Mouse (Mus musculus): ENCODE data around the gene Kctd19. TPM values are rescaled to one million over a fixed set of nuclear protein-coding genes. Genes with fewer than 3 reads are reported as not detected.

The Kctd19 gene
- polyA plus RNA-seq, 1 experiment from 2014 or later = not detected

DNA sequence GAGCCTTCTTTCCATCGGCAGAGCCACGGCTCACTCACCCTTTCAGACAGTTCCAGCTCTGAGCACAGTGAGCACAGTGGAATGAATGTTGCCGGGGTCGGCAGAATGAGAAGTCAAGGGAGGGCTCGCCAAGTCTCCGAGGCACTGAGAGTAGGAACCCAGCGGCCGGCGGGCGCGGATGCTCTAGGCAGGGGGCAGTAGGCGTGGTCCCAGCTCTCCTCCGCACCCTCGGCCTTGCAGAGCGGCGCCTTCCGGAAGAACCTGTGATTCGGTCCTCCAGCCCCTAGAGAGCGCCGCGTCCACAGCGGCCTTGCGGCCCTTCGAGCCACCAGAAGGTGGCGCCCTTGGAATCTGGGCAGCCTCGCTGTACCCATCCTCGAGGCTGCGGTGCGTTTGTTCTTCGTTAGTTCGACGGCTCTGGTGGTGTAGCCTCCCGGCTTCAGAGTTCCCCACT lies 38.8 kb downstream of the Kctd19 start:
- H3K4me1 ChIP-seq (replicated peaks) = 0 out of 2 replicates have a peak, but pooled peaks cover 6% of the 10 kb centered on the region
- WGBS = 29% methylated on average over 33 of the region's 33 CpGs
- no peaks in the 10 kb centered on the region for H3K36me3 ChIP-seq
- H3K27ac ChIP-seq = no peak overlapping the region
- H3K9ac ChIP-seq = no peak overlapping the region
- H3K27me3 ChIP-seq (replicated peaks) = peaks cover 2% of the 10 kb centered on the region; the same call in 1 of the 2 replicates
- H3K4me2 ChIP-seq (replicated peaks) = peak overlapping the region; percentile 58
- 0 out of 2 replicates have a peak, but pooled peaks have one; percentile 49 for ATAC-seq
- peak overlapping the region; percentile 14; the same call in 1 of the 2 replicates for H3K4me3 ChIP-seq (replicated peaks)
- no peaks in the 10 kb centered on the region for H3K9me3 ChIP-seq

DNA sequence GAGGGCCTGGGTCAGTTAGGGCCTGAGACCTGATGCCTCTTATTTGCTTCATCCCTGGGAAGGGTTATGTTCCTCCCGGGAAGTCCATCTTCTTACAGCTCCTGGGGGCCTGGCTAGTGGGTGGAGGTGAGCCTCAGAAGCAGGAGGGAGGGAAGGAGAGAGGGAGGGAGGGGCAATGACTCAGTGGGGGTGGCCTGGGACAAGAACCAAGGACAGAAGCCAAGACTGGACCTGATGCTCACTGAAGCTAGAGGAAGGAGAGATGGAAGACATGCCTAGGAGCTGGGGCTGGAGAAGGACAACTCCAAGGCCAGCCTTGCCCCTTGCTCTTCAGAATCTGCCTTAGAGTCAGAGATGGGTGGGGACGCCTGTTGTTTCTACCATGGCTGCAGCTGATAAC lies 40.3 kb downstream of the Kctd19 start, which contains the start of gene Plekhg4:
TSS of gene Plekhg4 (plus strand) at position 243 of the 400 bp plus-strand sequence.
- WGBS = 62% methylated on average over 2 of the region's 2 CpGs
- Histone ChIP-seq H3K4me1 (replicated peaks) (no peaks in the 10 kb centered on the region), H3K9ac (no peak within 1 kb of the TSS), H3K27ac (no peak within 1 kb of the TSS), H3K36me3 (no peaks in the 10 kb centered on the region), H3K4me2 (replicated peaks) (0 out of 2 replicates have a peak within 1 kb of the TSS, but pooled peaks have one; percentile 58), H3K27me3 (replicated peaks) (peaks cover 2% of the 10 kb centered on the region; the same call in 1 of the 2 replicates), H3K9me3 (no peaks in the 10 kb centered on the region), H3K4me3 (replicated peaks) (no peak within 1 kb of the TSS)
- no peak for ATAC-seq

DNA sequence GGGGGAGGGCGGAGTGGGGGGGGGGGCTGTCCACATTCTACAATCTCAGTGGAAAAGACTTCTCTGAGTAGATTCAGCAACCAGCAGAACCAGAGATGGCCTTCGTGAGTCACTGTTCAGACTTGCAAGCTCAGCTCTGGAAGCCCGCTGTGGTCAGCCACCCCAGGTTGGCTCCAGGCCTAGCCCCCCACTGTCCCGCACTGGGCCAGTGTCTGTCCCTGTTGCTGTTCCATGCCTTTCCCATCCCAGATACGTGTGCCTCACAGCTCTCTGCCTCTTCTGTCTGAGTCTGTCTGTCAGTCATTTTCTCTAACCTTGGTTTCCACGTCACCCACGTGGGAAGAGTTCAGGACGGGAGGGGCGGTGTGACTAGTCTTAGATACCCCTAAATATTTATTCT lies 40.8 kb downstream of the Kctd19 start:
- H3K36me3 ChIP-seq = no peaks in the 10 kb centered on the region
- peaks cover 2% of the 10 kb centered on the region; the same call in 1 of the 2 replicates for H3K27me3 ChIP-seq (replicated peaks)
- no peak overlapping the region for H3K27ac ChIP-seq
- no peak overlapping the region for H3K4me3 ChIP-seq (replicated peaks)
- H3K9me3 ChIP-seq = no peaks in the 10 kb centered on the region
- no peak for ATAC-seq
- whole genome bisulfite sequencing = 83% methylated on average over 9 of the region's 9 CpGs
- H3K4me2 ChIP-seq (replicated peaks) = no peak overlapping the region
- no peak overlapping the region for H3K9ac ChIP-seq
- H3K4me1 ChIP-seq (replicated peaks) = no peaks in the 10 kb centered on the region

DNA sequence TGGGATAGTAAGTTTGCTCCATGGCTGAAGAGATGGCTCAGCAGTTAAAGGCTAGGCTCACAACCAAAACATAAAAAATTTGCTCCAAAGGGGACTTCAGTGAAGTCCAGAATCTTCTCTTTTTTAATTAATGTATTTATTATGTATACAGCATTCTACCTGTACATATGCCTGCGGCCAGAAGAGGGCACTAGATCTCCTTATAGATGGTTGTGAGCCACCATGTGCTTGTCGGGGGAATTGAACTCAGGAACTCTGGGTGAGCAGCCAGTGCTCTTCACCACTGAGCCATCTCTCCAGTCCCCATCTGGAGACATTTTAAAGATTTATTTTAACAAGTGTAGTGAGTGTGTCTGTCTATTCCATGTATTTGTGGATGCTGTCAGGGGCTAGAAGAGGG lies 46.2 kb downstream of the Kctd19 start:
- Histone ChIP-seq H3K4me2 (replicated peaks) (no peak overlapping the region), H3K4me3 (replicated peaks) (no peak overlapping the region), H3K9me3 (no peaks in the 10 kb centered on the region), H3K4me1 (replicated peaks) (peaks cover 10% of the 10 kb centered on the region), H3K27ac (no peak overlapping the region), H3K27me3 (replicated peaks) (no peaks in the 10 kb centered on the region), H3K36me3 (no peaks in the 10 kb centered on the region), H3K9ac (no peak overlapping the region)
- 72% methylated on average over 2 of the region's 2 CpGs for WGBS
- ATAC-seq = no peak

DNA sequence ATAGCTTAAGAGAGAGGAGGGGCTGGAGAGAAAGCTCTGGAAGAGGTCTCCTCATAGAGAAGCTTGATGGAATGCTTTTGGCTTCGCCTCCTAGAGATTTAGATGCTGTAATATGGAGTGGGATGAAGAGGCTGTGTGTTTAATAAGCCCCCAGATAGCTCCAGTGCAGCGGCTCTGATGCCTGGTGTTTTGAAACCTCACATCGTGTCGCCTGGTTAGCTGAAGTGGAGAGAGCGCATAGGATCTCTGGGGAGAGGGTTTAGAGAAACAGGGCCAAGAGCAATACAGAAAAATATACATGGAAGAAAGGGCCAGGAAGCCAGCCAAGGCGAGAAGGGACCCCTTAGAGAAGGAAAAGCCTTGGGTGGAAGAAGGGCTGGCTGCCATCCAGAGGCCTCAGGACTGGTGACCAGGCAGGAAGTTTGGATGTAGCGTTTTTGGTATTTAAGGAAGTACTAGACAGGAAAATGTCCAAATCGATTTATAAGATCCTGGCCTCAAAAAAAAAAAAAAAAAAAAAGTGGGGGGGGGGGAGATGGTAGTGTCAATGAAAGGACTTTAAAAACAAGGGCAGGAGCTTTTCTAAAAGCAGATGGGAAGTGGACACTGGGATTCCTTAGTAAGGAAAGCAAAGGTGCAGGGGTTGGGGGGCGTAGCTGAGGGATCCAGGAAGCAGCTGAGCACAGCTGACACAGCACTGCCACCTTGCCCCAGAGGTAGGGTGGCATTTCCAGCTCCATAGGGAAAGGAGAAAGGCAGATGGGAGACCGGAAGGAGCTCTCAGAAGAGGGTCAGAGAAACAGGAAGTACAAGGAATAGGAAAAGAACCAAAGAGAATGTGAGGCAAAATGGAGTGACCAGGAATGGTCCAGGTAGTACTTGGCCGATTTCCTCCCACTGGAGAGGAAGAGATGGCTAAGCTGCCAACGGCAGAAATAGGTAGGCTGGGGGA lies 51.3 kb downstream of the Kctd19 start:
- Histone ChIP-seq H3K9ac (no peak overlapping the region), H3K4me2 (replicated peaks) (no peak overlapping the region; the same call in 1 of the 2 replicates), H3K9me3 (no peaks in the 10 kb centered on the region), H3K36me3 (no peaks in the 10 kb centered on the region), H3K4me3 (replicated peaks) (no peak overlapping the region), H3K27ac (peak overlapping the region; percentile 58; the same call in 1 of the 2 replicates), H3K27me3 (replicated peaks) (no peaks in the 10 kb centered on the region), H3K4me1 (replicated peaks) (peaks cover 14% of the 10 kb centered on the region)
- ATAC-seq = 0 out of 2 replicates have a peak, but pooled peaks have one; percentile 50
- 57% methylated on average over 12 of the region's 12 CpGs for WGBS

DNA sequence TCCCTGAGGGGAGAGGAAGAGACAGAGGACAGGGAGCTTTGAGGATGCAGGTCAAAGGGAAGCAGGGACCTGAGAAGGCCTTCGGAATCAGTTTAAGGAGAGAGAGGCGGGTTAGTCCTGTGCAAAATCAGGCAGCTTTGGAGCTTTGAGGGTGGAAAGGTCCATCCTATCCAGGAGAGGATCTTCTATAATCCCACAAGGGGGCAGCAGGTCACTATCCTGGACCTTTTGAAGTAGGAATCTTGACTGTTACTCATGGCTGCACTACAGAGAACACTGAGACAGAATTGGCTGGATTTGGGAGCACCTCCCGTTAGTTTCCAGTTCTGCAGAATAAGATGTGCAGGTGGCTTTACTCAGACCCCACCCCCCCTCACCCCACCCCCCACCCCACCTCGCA lies 53.7 kb downstream of the Kctd19 start:
- peak; percentile 44; the same call in 1 of the 2 replicates for ATAC-seq
- Histone ChIP-seq H3K27ac (no peak overlapping the region), H3K9ac (no peak overlapping the region), H3K27me3 (replicated peaks) (no peaks in the 10 kb centered on the region), H3K9me3 (no peaks in the 10 kb centered on the region), H3K4me3 (replicated peaks) (no peak overlapping the region), H3K36me3 (no peaks in the 10 kb centered on the region), H3K4me2 (replicated peaks) (no peak overlapping the region), H3K4me1 (replicated peaks) (peaks cover 21% of the 10 kb centered on the region)
- WGBS = 53% methylated on average over 4 of the region's 4 CpGs

DNA sequence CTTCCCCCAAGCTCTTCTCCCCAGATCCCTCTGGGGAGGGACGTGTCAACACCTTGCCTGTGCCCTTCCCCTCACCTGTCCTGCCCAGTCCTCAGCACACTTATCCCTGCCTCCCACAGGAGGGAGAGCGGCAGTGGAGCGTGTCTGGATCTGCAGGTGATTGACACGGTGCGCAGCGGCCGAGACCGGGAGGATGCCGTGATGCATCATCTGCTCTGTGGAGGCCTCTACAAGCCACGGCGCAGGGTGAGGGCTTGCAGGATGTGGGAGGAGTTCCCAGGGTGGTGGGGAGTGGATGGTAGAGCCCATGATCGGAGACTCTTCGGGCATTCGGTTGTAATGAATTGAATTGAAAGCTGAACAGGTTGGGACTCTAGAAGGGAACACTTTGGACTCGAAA lies 54.1 kb downstream of the Kctd19 start:
- Histone ChIP-seq H3K9ac (no peak overlapping the region), H3K4me3 (replicated peaks) (no peak overlapping the region), H3K4me2 (replicated peaks) (no peak overlapping the region), H3K4me1 (replicated peaks) (peaks cover 21% of the 10 kb centered on the region), H3K27me3 (replicated peaks) (no peaks in the 10 kb centered on the region), H3K9me3 (no peaks in the 10 kb centered on the region), H3K36me3 (no peaks in the 10 kb centered on the region), H3K27ac (no peak overlapping the region)
- no peak for ATAC-seq
- WGBS = 63% methylated on average over 15 of the region's 15 CpGs

DNA sequence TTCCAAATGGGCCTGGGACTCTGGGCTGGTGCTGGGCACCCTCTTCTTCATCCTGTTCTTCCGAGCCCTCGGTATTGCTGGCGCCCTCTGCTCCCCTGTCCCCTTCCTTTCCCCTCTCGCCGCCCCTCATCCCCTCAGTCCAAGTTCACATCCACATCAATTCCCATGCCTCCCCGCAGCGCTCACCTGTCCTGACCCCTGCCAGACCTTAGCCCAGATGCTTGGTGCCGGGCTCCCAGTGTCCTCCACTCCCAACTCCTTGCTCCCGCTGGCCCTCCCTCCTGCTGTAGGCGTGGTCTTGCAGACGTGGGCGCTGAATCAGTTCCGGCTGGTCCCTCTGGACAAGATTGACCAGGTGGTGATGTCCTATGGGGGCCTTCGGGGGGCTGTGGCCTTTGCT lies 56.6 kb downstream of the Kctd19 start:
- no peak overlapping the region for H3K9ac ChIP-seq
- H3K9me3 ChIP-seq = no peaks in the 10 kb centered on the region
- H3K4me1 ChIP-seq (replicated peaks) = peaks cover 8% of the 10 kb centered on the region; the same call in 1 of the 2 replicates
- H3K36me3 ChIP-seq = no peaks in the 10 kb centered on the region
- H3K4me3 ChIP-seq (replicated peaks) = no peak overlapping the region
- H3K4me2 ChIP-seq (replicated peaks) = no peak overlapping the region
- no peaks in the 10 kb centered on the region for H3K27me3 ChIP-seq (replicated peaks)
- no peak for ATAC-seq
- H3K27ac ChIP-seq = no peak overlapping the region
- WGBS = 87% methylated on average over 14 of the region's 14 CpGs

DNA sequence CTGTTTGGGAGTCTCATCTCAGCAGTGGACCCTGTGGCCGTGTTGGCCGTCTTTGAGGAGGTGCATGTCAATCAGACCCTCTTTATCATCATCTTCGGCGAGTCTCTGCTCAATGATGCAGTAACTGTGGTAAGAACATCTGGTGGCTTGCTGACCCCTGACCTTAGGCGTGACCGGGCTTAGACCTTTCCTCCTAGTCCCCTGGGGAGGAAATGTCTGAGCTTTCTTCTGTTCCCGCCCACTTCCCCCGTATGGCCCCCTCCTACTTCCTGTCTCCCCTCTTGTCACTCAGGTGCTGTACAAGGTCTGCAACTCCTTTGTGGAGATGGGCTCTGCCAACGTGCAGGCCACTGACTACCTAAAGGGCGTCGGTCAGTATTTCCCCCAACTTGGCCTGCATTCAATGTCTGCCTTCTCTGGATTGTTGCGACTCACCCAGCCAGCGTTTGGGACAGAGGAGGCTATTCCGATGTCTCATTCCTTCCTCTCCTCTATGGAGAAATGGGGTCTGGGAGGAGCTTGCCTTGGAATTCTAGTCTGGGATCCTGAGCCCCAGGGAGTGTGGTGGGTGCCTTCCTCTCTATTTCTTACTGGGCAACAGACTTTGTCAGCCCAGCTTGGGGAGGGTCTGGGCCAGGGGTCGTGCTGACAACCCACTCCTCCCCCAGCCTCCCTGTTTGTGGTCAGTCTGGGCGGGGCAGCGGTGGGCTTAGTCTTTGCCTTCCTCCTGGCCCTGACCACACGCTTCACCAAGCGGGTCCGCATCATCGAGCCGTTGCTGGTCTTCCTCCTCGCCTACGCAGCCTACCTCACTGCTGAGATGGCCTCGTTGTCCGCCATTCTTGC lies 57.9 kb downstream of the Kctd19 start:
- Histone ChIP-seq H3K27ac (no peak overlapping the region), H3K36me3 (no peaks in the 10 kb centered on the region), H3K27me3 (replicated peaks) (0 out of 2 replicates have a peak, but pooled peaks cover under 1% of the 10 kb centered on the region), H3K4me2 (replicated peaks) (no peak overlapping the region), H3K4me1 (replicated peaks) (peaks cover 7% of the 10 kb centered on the region; the same call in 1 of the 2 replicates), H3K4me3 (replicated peaks) (no peak overlapping the region), H3K9ac (no peak overlapping the region), H3K9me3 (no peaks in the 10 kb centered on the region)
- WGBS = 73% methylated on average over 26 of the region's 26 CpGs
- 0 out of 2 replicates have a peak, but pooled peaks have one; percentile 3 for ATAC-seq

DNA sequence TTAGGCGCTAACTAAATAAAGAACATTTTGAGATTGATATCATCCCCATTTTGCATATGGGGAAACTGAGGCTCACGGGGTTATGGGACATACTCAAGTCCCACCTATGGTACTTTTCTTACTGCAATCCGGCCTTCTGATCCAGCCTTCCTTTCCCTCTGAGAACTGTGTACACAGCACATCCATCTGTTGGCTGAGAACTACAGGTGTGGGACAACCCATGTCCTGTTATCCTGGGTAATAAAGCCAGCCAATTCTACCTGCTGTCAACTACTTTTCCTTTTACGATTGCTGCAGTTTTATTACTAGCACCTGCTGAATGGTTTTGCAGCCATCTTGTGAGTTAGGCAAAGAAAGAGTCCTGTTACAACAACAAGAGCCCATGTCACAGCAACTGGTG lies 58.8 kb downstream of the Kctd19 start:
- H3K4me3 ChIP-seq (replicated peaks) = no peak overlapping the region
- H3K9me3 ChIP-seq = no peaks in the 10 kb centered on the region
- peaks cover 12% of the 10 kb centered on the region for H3K4me1 ChIP-seq (replicated peaks)
- H3K27me3 ChIP-seq (replicated peaks) = peaks cover 5% of the 10 kb centered on the region; the same call in 1 of the 2 replicates
- WGBS = 81% methylated on average over 4 of the region's 4 CpGs
- H3K27ac ChIP-seq = no peak overlapping the region
- H3K9ac ChIP-seq = no peak overlapping the region
- H3K36me3 ChIP-seq = no peaks in the 10 kb centered on the region
- ATAC-seq = peak; percentile 57
- H3K4me2 ChIP-seq (replicated peaks) = no peak overlapping the region

DNA sequence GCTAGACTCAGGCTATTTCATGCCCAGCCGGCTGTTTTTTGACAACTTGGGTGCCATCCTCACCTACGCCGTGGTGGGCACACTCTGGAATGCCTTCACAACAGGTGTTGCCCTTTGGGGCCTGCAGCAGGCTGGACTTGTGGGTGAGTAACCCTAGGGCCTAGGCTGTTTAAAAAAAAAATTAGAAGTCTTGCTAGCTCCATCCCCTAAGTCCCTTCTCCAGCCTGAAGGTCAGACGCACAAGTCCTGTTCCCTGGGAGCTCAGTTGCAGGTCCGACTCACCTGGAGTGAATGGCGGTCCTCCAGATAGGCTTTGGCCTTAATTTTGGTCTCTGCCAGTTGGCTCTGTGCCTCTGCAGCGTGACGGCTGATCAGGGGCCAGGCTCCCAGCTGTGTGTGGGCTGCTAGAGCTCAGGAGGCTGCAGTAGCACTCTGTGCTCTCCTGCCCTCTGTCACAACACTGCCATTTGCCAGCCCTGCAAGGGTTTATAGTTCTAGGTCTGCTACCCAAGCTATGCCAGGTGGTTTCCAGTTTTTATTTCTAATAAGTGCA lies 59.6 kb downstream of the Kctd19 start:
- no peak for ATAC-seq
- Histone ChIP-seq H3K27me3 (replicated peaks) (peaks cover 8% of the 10 kb centered on the region; the same call in 1 of the 2 replicates), H3K4me3 (replicated peaks) (no peak overlapping the region), H3K27ac (no peak overlapping the region), H3K4me1 (replicated peaks) (peaks cover 17% of the 10 kb centered on the region), H3K4me2 (replicated peaks) (no peak overlapping the region), H3K36me3 (no peaks in the 10 kb centered on the region), H3K9me3 (no peaks in the 10 kb centered on the region), H3K9ac (no peak overlapping the region)
- WGBS = 85% methylated on average over 8 of the region's 8 CpGs
